Mouse (Mus musculus) ES-Bruce4 (cell line): ENCODE measurements around the gene Ugt1a5. TPM values are rescaled to one million over a fixed set of nuclear protein-coding genes. Genes with fewer than 3 reads are reported as not detected.

Experiments
- H3K27ac ChIP-seq: 2 replicates; pipeline ENCODE4 v1.5.1; 2012; ENCODE audit warnings: low read length, inconsistent platforms; ENCODE audit not compliant: insufficient read depth
- H3K27me3 ChIP-seq: 2 replicates; pipeline ENCODE4 v1.6.1; 2012; ENCODE audit warnings: mild to moderate bottlenecking, low read length, inconsistent platforms; ENCODE audit not compliant: control insufficient read depth, poor library complexity, insufficient read depth, severe bottlenecking
- H3K36me3 ChIP-seq: 2 replicates; pipeline ENCODE4 v1.6.1; 2012; ENCODE audit warnings: inconsistent platforms, mild to moderate bottlenecking, low read length, moderate library complexity; ENCODE audit not compliant: control insufficient read depth, poor library complexity, insufficient read depth, severe bottlenecking
- H3K4me1 ChIP-seq: one replicate; pipeline ENCODE4 v1.8.1; 2011; ENCODE audit warnings: low read length; ENCODE audit not compliant: control insufficient read depth, insufficient read depth
- H3K4me3 ChIP-seq: 2 replicates; pipeline ENCODE4 v1.5.1; 2011; ENCODE audit warnings: low read depth, mild to moderate bottlenecking, low read length
- H3K9ac ChIP-seq: 2 replicates; pipeline ENCODE4 v1.6.1; 2012; ENCODE audit warnings: low read depth, mild to moderate bottlenecking, inconsistent platforms; ENCODE audit not compliant: poor library complexity, severe bottlenecking
- H3K9me3 ChIP-seq: replicated peaks from 2 replicates; pipeline ENCODE4 v1.6.1; 2012; ENCODE audit warnings: mild to moderate bottlenecking, low read length, inconsistent platforms; ENCODE audit not compliant: control insufficient read depth, poor library complexity, insufficient read depth, severe bottlenecking
- CTCF ChIP-seq: IDR thresholded peaks from one replicate; pipeline ENCODE4 v1.8.1; 2011; ENCODE audit warnings: low read depth, low read length
- EP300 ChIP-seq: IDR thresholded peaks from 2 replicates; pipeline ENCODE4 v1.6.1; 2011; ENCODE audit warnings: low read depth, low read length; ENCODE audit not compliant: insufficient read depth
- POLR2A ChIP-seq: IDR thresholded peaks from one replicate; pipeline ENCODE4 v1.8.1; 2011; ENCODE audit warnings: low read length; ENCODE audit not compliant: insufficient read depth
- polyA plus RNA-seq: library from polyadenylated mRNA; stranded (reverse); fragments of >200 nt; gene quantifications from 2 replicates; pipeline ENCODE4 v1.2.4, GENCODE M21; 2011; ENCODE audit warnings: low read depth; ENCODE audit not compliant: missing spikeins, insufficient read depth, insufficient read length

Gene Ugt1a5
- polyA plus RNA-seq, 1 experiment: not detected

DNA sequence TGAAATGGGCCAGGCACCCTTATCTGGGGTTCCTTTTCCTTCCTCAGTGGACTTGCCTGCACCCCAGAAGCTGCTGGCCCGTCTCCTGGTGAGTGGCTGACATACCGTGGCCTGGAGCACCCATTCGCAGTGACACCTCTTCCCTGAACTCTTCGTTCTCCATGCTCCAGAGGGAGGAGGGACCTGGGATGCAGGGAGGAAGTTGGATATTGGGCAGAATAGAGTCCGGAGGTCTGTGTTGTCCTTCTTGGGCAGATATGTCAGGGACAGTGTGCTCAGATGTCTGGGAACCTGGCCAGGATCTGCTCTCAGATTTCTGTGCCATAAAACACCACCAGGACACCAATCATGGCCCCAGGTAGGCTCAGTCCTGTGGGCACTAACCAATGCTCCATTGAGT is 74.3 kb downstream of the Ugt1a5 start:
- no peak overlapping the region for H3K4me3 ChIP-seq
- H3K36me3 ChIP-seq: no peaks in the 10 kb centered on the region
- H3K9me3 ChIP-seq: no peaks in the 10 kb centered on the region
- TF ChIP-seq POLR2A: no peak
- no peak for TF ChIP-seq CTCF
- no peak for TF ChIP-seq EP300
- H3K27me3 ChIP-seq: no peaks in the 10 kb centered on the region
- H3K4me1 ChIP-seq: no peaks in the 10 kb centered on the region
- no peak overlapping the region for H3K9ac ChIP-seq
- H3K27ac ChIP-seq: no peak overlapping the region

DNA sequence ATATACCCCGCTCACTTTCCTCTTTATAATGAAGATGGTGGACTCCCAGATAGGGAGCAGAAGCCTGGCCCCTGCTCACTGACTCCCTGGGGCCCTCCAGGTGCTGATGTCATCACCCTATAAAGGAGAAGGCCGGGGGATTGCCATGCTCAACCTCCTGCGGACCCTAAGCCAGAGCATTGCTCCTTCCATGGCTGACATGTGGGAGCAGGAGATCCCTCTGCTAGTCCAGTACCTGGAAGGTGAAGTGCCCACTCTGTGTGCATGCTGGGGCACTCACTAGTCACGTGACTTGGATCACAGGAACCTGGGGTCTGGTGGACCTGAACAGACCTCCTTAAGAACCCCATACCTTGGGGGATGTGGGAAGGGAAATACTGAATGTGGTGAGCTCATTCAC is 74.8 kb downstream of the Ugt1a5 start:
- Histone ChIP-seq H3K9me3 (no peaks in the 10 kb centered on the region), H3K36me3 (no peaks in the 10 kb centered on the region)

DNA sequence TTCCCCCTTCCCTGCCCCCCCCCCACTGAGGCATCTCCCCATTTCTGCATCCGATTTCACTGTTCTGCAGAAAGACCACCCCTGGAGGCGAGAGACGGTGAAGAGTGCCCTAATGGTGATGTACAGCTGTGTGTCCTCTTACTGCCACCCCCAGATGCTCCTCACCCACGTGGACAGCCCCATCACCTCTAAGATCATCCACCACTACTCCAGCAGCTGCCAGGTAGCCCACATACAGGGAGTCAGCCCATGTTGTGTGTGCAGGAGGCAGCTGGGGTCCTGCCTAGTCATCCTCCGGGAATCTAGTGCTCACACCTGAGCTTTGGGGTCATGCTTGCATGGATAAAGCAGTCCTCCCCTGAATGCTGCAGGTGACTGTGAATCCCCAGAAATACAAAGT is 78.0 kb downstream of the Ugt1a5 start:
- Histone ChIP-seq H3K4me3 (no peak overlapping the region), H3K36me3 (no peaks in the 10 kb centered on the region), H3K9ac (no peak overlapping the region), H3K9me3 (no peaks in the 10 kb centered on the region), H3K4me1 (no peaks in the 10 kb centered on the region), H3K27ac (no peak overlapping the region), H3K27me3 (no peaks in the 10 kb centered on the region)
- no peak for TF ChIP-seq POLR2A
- TF ChIP-seq EP300: no peak
- TF ChIP-seq CTCF: no peak

More for the DNA sequence above, 74.8 kb downstream of the Ugt1a5 start:
- Histone ChIP-seq H3K27ac (no peak overlapping the region), H3K4me1 (no peaks in the 10 kb centered on the region), H3K9ac (no peak overlapping the region), H3K4me3 (no peak overlapping the region), H3K27me3 (no peaks in the 10 kb centered on the region)
- TF ChIP-seq CTCF: no peak
- no peak for TF ChIP-seq EP300
- no peak for TF ChIP-seq POLR2A

DNA sequence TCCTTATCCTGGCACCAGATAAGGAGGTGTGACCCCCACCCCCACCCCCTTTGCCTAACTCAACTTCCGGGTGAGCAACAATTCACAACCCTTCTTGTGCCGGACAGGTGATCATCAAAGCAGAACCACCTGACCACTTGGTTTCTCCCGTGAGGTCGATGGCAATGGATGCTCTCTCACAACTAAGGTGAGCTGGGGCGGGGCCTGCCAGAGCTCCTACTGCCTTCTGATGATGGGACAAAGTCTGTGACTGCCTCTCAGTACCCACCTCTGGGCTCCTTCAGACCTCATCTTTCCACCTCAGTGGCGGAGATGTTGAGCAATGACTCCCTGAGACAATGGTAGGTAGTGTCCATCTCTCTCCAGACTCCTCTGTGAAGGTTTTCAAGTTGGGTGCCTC is 80.1 kb downstream of the Ugt1a5 start:
- TF ChIP-seq POLR2A (no peak), CTCF (no peak), EP300 (no peak)
- no peak overlapping the region for H3K27ac ChIP-seq
- H3K9ac ChIP-seq: no peak overlapping the region
- no peaks in the 10 kb centered on the region for H3K36me3 ChIP-seq
- no peak overlapping the region for H3K4me3 ChIP-seq
- no peaks in the 10 kb centered on the region for H3K27me3 ChIP-seq
- no peaks in the 10 kb centered on the region for H3K9me3 ChIP-seq
- H3K4me1 ChIP-seq: no peaks in the 10 kb centered on the region

DNA sequence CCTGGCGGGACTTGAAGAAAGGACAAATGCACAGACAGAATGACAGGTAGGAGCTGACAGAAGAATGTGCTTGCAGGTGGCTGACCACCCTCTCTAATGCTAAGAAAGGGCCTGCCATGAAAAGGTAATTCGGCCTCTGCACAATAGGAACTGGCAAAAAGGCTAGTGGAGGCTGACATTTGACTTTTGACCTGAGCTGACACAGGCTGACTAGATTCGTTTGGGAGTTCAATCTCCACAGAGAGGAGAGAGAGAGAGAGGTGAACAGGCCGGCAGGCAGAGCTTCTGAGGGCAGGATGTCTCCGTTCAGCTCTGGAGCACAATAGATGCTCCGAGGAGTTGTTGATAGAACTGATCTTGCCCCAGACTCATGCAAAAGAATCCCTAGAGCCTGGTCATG is 80.6 kb downstream of the Ugt1a5 start:
- Histone ChIP-seq H3K36me3 (no peaks in the 10 kb centered on the region), H3K4me3 (no peak overlapping the region), H3K27ac (no peak overlapping the region), H3K4me1 (no peaks in the 10 kb centered on the region), H3K9me3 (no peaks in the 10 kb centered on the region), H3K27me3 (no peaks in the 10 kb centered on the region), H3K9ac (no peak overlapping the region)
- TF ChIP-seq CTCF: no peak
- TF ChIP-seq EP300: no peak
- TF ChIP-seq POLR2A: no peak

DNA sequence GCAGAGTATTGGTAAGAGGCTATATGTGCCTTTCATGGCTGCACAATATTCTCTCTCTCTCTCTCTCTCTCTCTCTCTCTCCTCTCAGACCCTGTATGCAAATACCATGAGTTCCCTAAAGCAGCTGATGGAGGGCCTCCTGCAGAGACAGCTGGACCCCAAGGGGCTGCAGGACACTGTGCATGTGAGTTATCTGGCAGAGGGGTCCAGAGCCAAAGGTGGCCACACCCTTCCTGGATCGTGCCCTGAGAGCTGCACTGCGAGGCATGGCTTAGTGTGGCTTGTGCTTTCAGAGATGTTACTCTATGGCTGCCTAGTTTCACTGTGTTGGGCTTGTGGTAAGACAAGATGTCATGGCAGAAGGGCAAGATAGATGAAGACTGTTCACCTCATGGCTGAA is 81.8 kb downstream of the Ugt1a5 start:
- H3K27ac ChIP-seq: no peak overlapping the region
- H3K27me3 ChIP-seq: no peaks in the 10 kb centered on the region
- H3K9ac ChIP-seq: no peak overlapping the region
- H3K4me1 ChIP-seq: no peaks in the 10 kb centered on the region
- no peaks in the 10 kb centered on the region for H3K36me3 ChIP-seq
- no peak overlapping the region for H3K4me3 ChIP-seq
- H3K9me3 ChIP-seq: no peaks in the 10 kb centered on the region
- TF ChIP-seq POLR2A (no peak), CTCF (no peak)
